Mouse (Mus musculus): Measurements from ENCODE around the gene Amy1. TPM values are rescaled to one million over a fixed set of nuclear protein-coding genes. Genes with fewer than 3 reads are reported as not detected.
"Not testable (repeated sequence)": the region's sequence is repeated elsewhere in the genome, so short reads cannot be mapped to it uniquely, and the experiment has no call there.

The Amy1 gene
- polyA plus RNA-seq, 1 experiment from 2014 or later = 4.3 TPM

- Histone ChIP-seq H3K27me3 (ENCODE audit: control insufficient read depth, insufficient read depth, low read length) (no peaks in the 10 kb centered on the region), H3K27ac (ENCODE audit: low read depth, low read length) (no peak overlapping the region), H3K4me2 (ENCODE audit: low read depth) (no peak overlapping the region), H3K36me3 (ENCODE audit: control insufficient read depth, insufficient read depth, low read length) (no peaks in the 10 kb centered on the region), H3K9ac (ENCODE audit: low read length) (no peak overlapping the region), H3K9me3 (ENCODE audit: control insufficient read depth, low read length) (no peaks in the 10 kb centered on the region), H3K4me3 (ENCODE audit: low read depth, low read length) (no peak overlapping the region), H3K4me1 (ENCODE audit: control insufficient read depth, insufficient read depth, low read length) (no peaks in the 10 kb centered on the region)
- DNase-seq (ENCODE audit: low spot score) (no peak), ATAC-seq (ENCODE audit: insufficient read depth, low FRiP score, low TSS enrichment) (no peak)
- 86% methylated on average over 4 of the region's 4 CpGs for WGBS
Measured at GRCm38 (mm10) chr3:113574578-113574977, 31.9 kb downstream of the Amy1 start.

- Histone ChIP-seq H3K27me3 (ENCODE audit: control insufficient read depth, insufficient read depth, low read length) (no peaks in the 10 kb centered on the region), H3K9me3 (ENCODE audit: control insufficient read depth, low read length) (no peaks in the 10 kb centered on the region), H3K9ac (ENCODE audit: low read length) (no peak overlapping the region), H3K36me3 (ENCODE audit: control insufficient read depth, insufficient read depth, low read length) (no peaks in the 10 kb centered on the region), H3K4me2 (ENCODE audit: low read depth) (no peak overlapping the region), H3K4me3 (ENCODE audit: low read depth, low read length) (no peak overlapping the region), H3K27ac (ENCODE audit: low read depth, low read length) (no peak overlapping the region), H3K4me1 (ENCODE audit: control insufficient read depth, insufficient read depth, low read length) (no peaks in the 10 kb centered on the region)
- DNase-seq (ENCODE audit: low spot score) = no peak
- WGBS = 84% methylated on average over 2 of the region's 2 CpGs
- no peak for ATAC-seq (ENCODE audit: insufficient read depth, low FRiP score, low TSS enrichment)
Measured at GRCm38 (mm10) chr3:113574138-113574537, 32.4 kb downstream of the Amy1 start.

GRCm38 (mm10) chr3:113572158-113572557 lies 34.3 kb downstream of the Amy1 start:
- Histone ChIP-seq H3K27ac (ENCODE audit: low read depth, low read length) (no peak overlapping the region), H3K9me3 (ENCODE audit: control insufficient read depth, low read length) (no peaks in the 10 kb centered on the region), H3K4me2 (ENCODE audit: low read depth) (no peak overlapping the region), H3K9ac (ENCODE audit: low read length) (no peak overlapping the region), H3K4me1 (ENCODE audit: control insufficient read depth, insufficient read depth, low read length) (no peaks in the 10 kb centered on the region), H3K4me3 (ENCODE audit: low read depth, low read length) (no peak overlapping the region), H3K36me3 (ENCODE audit: control insufficient read depth, insufficient read depth, low read length) (no peaks in the 10 kb centered on the region), H3K27me3 (ENCODE audit: control insufficient read depth, insufficient read depth, low read length) (no peaks in the 10 kb centered on the region)
- DNase-seq (ENCODE audit: low spot score) (no peak), ATAC-seq (ENCODE audit: insufficient read depth, low FRiP score, low TSS enrichment) (no peak)
- WGBS = 80% methylated on average over 3 of the region's 3 CpGs

- Histone ChIP-seq H3K4me1 (ENCODE audit: control insufficient read depth, insufficient read depth, low read length) (no peaks in the 10 kb centered on the region), H3K27ac (ENCODE audit: low read depth, low read length) (no peak overlapping the region), H3K36me3 (ENCODE audit: control insufficient read depth, insufficient read depth, low read length) (no peaks in the 10 kb centered on the region), H3K4me2 (ENCODE audit: low read depth) (no peak overlapping the region), H3K27me3 (ENCODE audit: control insufficient read depth, insufficient read depth, low read length) (no peaks in the 10 kb centered on the region), H3K9ac (ENCODE audit: low read length) (no peak overlapping the region), H3K4me3 (ENCODE audit: low read depth, low read length) (no peak overlapping the region), H3K9me3 (ENCODE audit: control insufficient read depth, low read length) (no peaks in the 10 kb centered on the region)
- ATAC-seq (ENCODE audit: insufficient read depth, low FRiP score, low TSS enrichment) (no peak), DNase-seq (ENCODE audit: low spot score) (no peak)
Measured at GRCm38 (mm10) chr3:113539692-113540091, 66.8 kb downstream of the Amy1 start.

- not testable (repeated sequence) for H3K27me3 ChIP-seq (ENCODE audit: control insufficient read depth, insufficient read depth, low read length); ATAC-seq (ENCODE audit: insufficient read depth, low FRiP score, low TSS enrichment); H3K4me1 ChIP-seq (ENCODE audit: control insufficient read depth, insufficient read depth, low read length); DNase-seq (ENCODE audit: low spot score); H3K4me2 ChIP-seq (ENCODE audit: low read depth); H3K9me3 ChIP-seq (ENCODE audit: control insufficient read depth, low read length); H3K4me3 ChIP-seq (ENCODE audit: low read depth, low read length); H3K27ac ChIP-seq (ENCODE audit: low read depth, low read length); H3K9ac ChIP-seq (ENCODE audit: low read length); H3K36me3 ChIP-seq (ENCODE audit: control insufficient read depth, insufficient read depth, low read length)
- WGBS = 92% methylated on average over 3 of the region's 3 CpGs
Measured at GRCm38 (mm10) chr3:113532328-113532727, 74.2 kb downstream of the Amy1 start, which contains the start of gene Amy2a1. Amy2a1 (minus strand) TSS chr3:113532428.

Other genes with a start within 250 kb of the Amy1 start
- gene Amy2a1, start 74.3 kb downstream of the Amy1 start, polyA plus RNA-seq (2014; fragmentation: Nextera tagmentation; extraction: Ambion mirVana) = not detected in 2 replicates
- 50.1 and 54.1 TPM in 2 replicates for gene Rnpc3, start 23.4 kb upstream of the Amy1 start, polyA plus RNA-seq (2014; fragmentation: Nextera tagmentation; extraction: Ambion mirVana)